Mouse (Mus musculus) mature B cell (primary cell): ENCODE data around the gene Scn1b.

Source experiments
- in situ Hi-C: fragments of 300-500 bp; cut with MboI; formaldehyde crosslinking; loops from 2 replicates; pipeline ENCODE4 v1.14.3; 2019

Scn1b gene

GRCm38 (mm10) chr7:31149751-31150565 lies 23.2 kb upstream of the Scn1b start:
- in situ Hi-C loops = no loop called here

GRCm38 (mm10) chr7:31149271-31149670 lies 22.5 kb upstream of the Scn1b start:
- in situ Hi-C loops = no loop called here

- in situ Hi-C loops = no loop called here
Measured at GRCm38 (mm10) chr7:31148756-31149155, 22.0 kb upstream of the Scn1b start.

GRCm38 (mm10) chr7:31148086-31148485 lies 21.3 kb upstream of the Scn1b start:
- in situ Hi-C loops = no loop called here

GRCm38 (mm10) chr7:31145596-31146160 lies 18.9 kb upstream of the Scn1b start:
- in situ Hi-C loops = no loop called here

- in situ Hi-C loops = no loop called here
Measured at GRCm38 (mm10) chr7:31144886-31145285, 18.1 kb upstream of the Scn1b start.

- in situ Hi-C loops = no loop called here
Measured at GRCm38 (mm10) chr7:31140941-31141340, 14.1 kb upstream of the Scn1b start.

- in situ Hi-C loops = no loop called here
Measured at GRCm38 (mm10) chr7:31140302-31140701, 13.5 kb upstream of the Scn1b start.

- in situ Hi-C loops = no loop called here
Measured at GRCm38 (mm10) chr7:31139765-31140164, 13.0 kb upstream of the Scn1b start.

- in situ Hi-C loops = no loop called here
Measured at GRCm38 (mm10) chr7:31135717-31136116, 8.9 kb upstream of the Scn1b start.

GRCm38 (mm10) chr7:31131866-31132265 lies 5.1 kb upstream of the Scn1b start:
- in situ Hi-C loops = loop anchor here (5.0 kb wide), 1 partner anchor 45 kb away; no protein-coding TSS in a partner anchor

GRCm38 (mm10) chr7:31130841-31131240 lies 4.0 kb upstream of the Scn1b start:
- in situ Hi-C loops = loop anchor here (5.0 kb wide), 1 partner anchor 46 kb away; no protein-coding TSS in a partner anchor

- in situ Hi-C loops = loop anchor here (5.0 kb wide), 1 partner anchor 47 kb away; no protein-coding TSS in a partner anchor
Measured at GRCm38 (mm10) chr7:31130197-31130596, 3.4 kb upstream of the Scn1b start.

- in situ Hi-C loops = no loop called here
Measured at GRCm38 (mm10) chr7:31128157-31128705, 1.4 kb upstream of the Scn1b start.

- in situ Hi-C loops = no loop called here
Measured at GRCm38 (mm10) chr7:31126211-31126751, 522 bp downstream of the Scn1b start.

GRCm38 (mm10) chr7:31125116-31125515 lies 1.7 kb downstream of the Scn1b start:
- in situ Hi-C loops = no loop called here

GRCm38 (mm10) chr7:31124381-31124780 lies 2.4 kb downstream of the Scn1b start:
- in situ Hi-C loops = no loop called here

- in situ Hi-C loops = no loop called here
Measured at GRCm38 (mm10) chr7:31123697-31124096, 3.1 kb downstream of the Scn1b start.

- in situ Hi-C loops = no loop called here
Measured at GRCm38 (mm10) chr7:31122641-31123631, 3.9 kb downstream of the Scn1b start.

GRCm38 (mm10) chr7:31119556-31119955 lies 7.2 kb downstream of the Scn1b start:
- in situ Hi-C loops = no loop called here

- in situ Hi-C loops = no loop called here
Measured at GRCm38 (mm10) chr7:31118486-31118885, 8.3 kb downstream of the Scn1b start.
